Mouse (Mus musculus) heart, embryonic 12.5 days (tissue): ENCODE data around the gene 3110009E18Rik. TPM values are rescaled to one million over a fixed set of nuclear protein-coding genes. Genes with fewer than 3 reads are reported as not detected.
A peak's percentile ranks its signal among the peaks of the same experiment; 100 is the strongest.

ENCODE experiments used
- ATAC-seq: fragments of 200-750 bp; cut with Nextera tagmentation; 2 replicates; pipeline ENCODE4 v1.8.0; 2017; ENCODE audit warnings: moderate TSS enrichment, moderate library complexity; ENCODE audit not compliant: insufficient number of reproducible peaks, low FRiP score
- H3K27ac ChIP-seq: fragments of 300-500 bp; sonication (generic); 2 replicates; pipeline ENCODE4 v1.5.1; 2016; ENCODE audit warnings: mild to moderate bottlenecking, moderate library complexity; ENCODE audit not compliant: poor library complexity, severe bottlenecking
- H3K27me3 ChIP-seq: fragments of 300-500 bp; sonication (generic); replicated peaks from 2 replicates; pipeline ENCODE4 v1.6.1; 2016; ENCODE audit warnings: mild to moderate bottlenecking, moderate library complexity
- H3K36me3 ChIP-seq: fragments of 300-500 bp; sonication (generic); 2 replicates; pipeline ENCODE4 v1.6.1; 2016; ENCODE audit warnings: mild to moderate bottlenecking, moderate library complexity
- H3K4me1 ChIP-seq: fragments of 300-500 bp; sonication (generic); replicated peaks from 2 replicates; pipeline ENCODE4 v1.6.1; 2016; ENCODE audit warnings: mild to moderate bottlenecking
- H3K4me2 ChIP-seq: fragments of 300-500 bp; sonication (generic); 2 replicates; pipeline ENCODE4 v1.6.1; 2016; ENCODE audit warnings: mild to moderate bottlenecking, moderate library complexity
- H3K4me3 ChIP-seq: fragments of 300-500 bp; sonication (generic); 2 replicates; pipeline ENCODE4 v1.5.1; 2016; ENCODE audit warnings: mild to moderate bottlenecking
- H3K9ac ChIP-seq: fragments of 300-500 bp; sonication (generic); 2 replicates; pipeline ENCODE4 v1.6.1; 2016; ENCODE audit warnings: mild to moderate bottlenecking, moderate library complexity
- H3K9me3 ChIP-seq: fragments of 300-500 bp; sonication (generic); replicated peaks from 2 replicates; pipeline ENCODE4 v1.6.1; 2016; ENCODE audit warnings: mild to moderate bottlenecking, moderate library complexity
- WGBS: fragments of 180-500 bp; shearing (Covaris S2); methylation state at CpG from one replicate; pipeline ENCODE4 v1.1.7; 2016; 5-methylcytosine and 5-hydroxymethylcytosine counted together
- polyA plus RNA-seq: library from polyadenylated mRNA; unstranded; fragments of >200 nt; fragmentation: Nextera tagmentation; extraction: Ambion mirVana; gene quantifications from 2 replicates; pipeline ENCODE4 v1.2.1, GENCODE M21; 2016

Gene 3110009E18Rik
- polyA plus RNA-seq, 1 experiment from 2014 or later: 14.1 TPM

DNA sequence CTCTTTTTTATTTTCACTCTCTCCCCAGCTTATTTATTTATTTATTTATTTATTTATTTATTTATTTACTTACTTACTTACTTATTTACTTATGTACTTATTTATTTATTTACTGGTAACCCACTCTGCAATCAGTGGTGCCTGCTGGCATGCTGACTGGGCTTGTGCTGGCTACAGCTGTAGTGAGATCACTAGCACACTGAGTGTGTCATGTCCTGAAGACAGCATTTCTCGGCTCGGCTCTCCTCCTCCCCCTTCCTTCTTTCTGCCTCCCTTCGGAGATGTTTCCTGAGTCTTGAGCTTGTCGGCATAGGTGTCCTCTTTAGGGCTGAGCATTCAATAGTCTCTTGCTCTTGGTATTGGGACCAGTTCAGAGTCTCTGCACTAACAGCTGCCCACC is 78.0 kb downstream of the 3110009E18Rik start:
- peaks cover 16% of the 10 kb centered on the region; the same call in 1 of the 2 replicates for H3K27me3 ChIP-seq
- H3K4me1 ChIP-seq: no peaks in the 10 kb centered on the region
- no peak overlapping the region for H3K9ac ChIP-seq
- ATAC-seq: no peak
- no peaks in the 10 kb centered on the region for H3K9me3 ChIP-seq
- H3K4me2 ChIP-seq: no peak overlapping the region
- H3K36me3 ChIP-seq: no peaks in the 10 kb centered on the region
- WGBS: 68% methylated on average over 4 of the region's 4 CpGs
- H3K27ac ChIP-seq: no peak overlapping the region
- H3K4me3 ChIP-seq: no peak overlapping the region

DNA sequence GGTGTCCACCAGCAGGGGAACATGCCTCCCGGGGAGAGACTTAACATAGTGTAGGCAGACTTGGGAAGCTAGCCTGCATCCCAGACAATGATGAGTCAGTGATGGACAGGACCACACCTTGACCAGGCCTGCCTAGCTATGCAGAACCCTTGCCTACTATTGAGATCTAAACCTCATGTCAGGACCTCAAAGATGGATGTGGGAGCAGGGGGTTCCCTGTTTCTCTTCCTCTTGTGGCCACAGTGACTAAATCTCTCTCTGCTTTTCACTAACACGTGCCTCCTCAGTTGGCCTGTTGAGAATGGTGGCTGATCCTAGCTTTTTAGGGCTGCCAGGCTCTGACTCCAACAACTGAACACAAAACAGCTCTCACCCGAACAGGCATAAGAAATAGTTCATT is 81.6 kb downstream of the 3110009E18Rik start:
- Histone ChIP-seq H3K36me3 (no peaks in the 10 kb centered on the region), H3K27ac (no peak overlapping the region), H3K9me3 (no peaks in the 10 kb centered on the region), H3K4me2 (no peak overlapping the region), H3K4me3 (no peak overlapping the region), H3K4me1 (no peaks in the 10 kb centered on the region), H3K9ac (no peak overlapping the region), H3K27me3 (peaks cover 16% of the 10 kb centered on the region; the same call in 1 of the 2 replicates)
- WGBS: 63% methylated on average over 3 of the region's 3 CpGs
- no peak for ATAC-seq

DNA sequence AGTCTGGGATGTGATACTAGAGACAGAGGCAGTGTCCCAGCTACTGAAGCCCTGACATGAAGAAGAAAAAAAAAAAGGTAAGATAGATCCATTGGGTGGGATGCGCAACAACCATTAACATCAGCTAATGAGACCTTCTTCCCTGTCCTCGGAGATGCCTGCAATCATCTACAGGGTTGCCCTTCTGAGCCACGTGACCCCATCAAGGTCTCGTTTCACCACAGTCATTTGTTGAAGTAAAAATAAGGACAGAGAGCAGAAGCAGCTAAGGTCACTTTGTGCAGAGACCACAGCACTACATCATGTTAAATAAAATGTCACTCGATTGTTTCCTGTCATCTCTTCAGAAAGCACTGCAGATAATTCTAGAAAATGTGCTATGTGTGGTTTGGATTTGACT is 82.8 kb downstream of the 3110009E18Rik start:
- ATAC-seq: no peak
- Histone ChIP-seq H3K4me2 (no peak overlapping the region), H3K36me3 (no peaks in the 10 kb centered on the region), H3K27me3 (peaks cover 16% of the 10 kb centered on the region; the same call in 1 of the 2 replicates), H3K4me3 (no peak overlapping the region), H3K4me1 (no peaks in the 10 kb centered on the region), H3K9me3 (no peaks in the 10 kb centered on the region), H3K27ac (no peak overlapping the region), H3K9ac (no peak overlapping the region)
- 73% methylated on average over 5 of the region's 5 CpGs for WGBS

DNA sequence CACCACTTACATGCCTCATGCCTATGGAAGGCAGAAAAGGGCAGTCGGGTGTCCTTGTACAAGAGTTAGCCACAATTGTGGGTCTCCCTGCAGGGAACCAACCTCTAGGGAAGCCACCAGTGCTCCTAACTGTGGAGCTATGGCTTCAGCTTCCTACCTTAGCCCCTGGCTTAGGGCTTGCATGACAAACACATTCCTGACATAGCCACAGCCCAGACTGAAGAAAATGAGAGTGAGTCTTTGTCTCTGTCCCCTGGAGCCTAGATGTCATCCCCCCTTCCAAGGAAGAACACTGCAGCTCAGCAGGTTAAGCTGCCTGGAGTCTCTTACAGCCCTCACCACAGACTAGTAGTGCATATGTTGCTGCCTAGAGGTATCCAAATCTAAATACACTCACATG is 83.8 kb downstream of the 3110009E18Rik start:
- Histone ChIP-seq H3K4me1 (no peaks in the 10 kb centered on the region), H3K4me3 (no peak overlapping the region), H3K27ac (no peak overlapping the region), H3K9me3 (no peaks in the 10 kb centered on the region), H3K36me3 (no peaks in the 10 kb centered on the region), H3K4me2 (no peak overlapping the region), H3K9ac (no peak overlapping the region), H3K27me3 (peaks cover 16% of the 10 kb centered on the region; the same call in 1 of the 2 replicates)
- ATAC-seq: no peak
- WGBS: 50% methylated on average over 1 of the region's 1 CpGs

DNA sequence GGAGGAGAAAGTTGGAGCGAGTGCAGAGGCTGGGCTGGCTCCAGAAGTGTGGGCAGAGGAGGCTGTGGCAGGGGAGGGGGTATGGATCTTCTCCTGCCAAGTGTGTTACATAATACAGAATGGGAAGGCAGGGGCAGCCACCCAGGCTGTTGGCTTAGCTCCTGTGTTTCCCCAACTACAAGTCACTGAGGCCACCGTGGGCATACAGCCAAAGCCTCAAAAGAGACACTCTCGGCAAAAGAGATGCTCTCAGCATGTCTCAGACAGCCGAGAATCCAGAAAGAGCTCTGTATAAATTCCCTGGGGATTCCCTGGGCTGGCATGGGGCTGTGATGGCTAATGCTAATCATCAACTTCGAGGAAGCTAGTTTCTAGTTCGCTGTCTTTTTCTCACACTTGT is 86.6 kb downstream of the 3110009E18Rik start:
- Histone ChIP-seq H3K4me2 (no peak overlapping the region), H3K36me3 (no peaks in the 10 kb centered on the region), H3K27ac (no peak overlapping the region), H3K4me1 (no peaks in the 10 kb centered on the region), H3K27me3 (peaks cover 2% of the 10 kb centered on the region; the same call in 1 of the 2 replicates), H3K9ac (no peak overlapping the region), H3K4me3 (no peak overlapping the region), H3K9me3 (no peaks in the 10 kb centered on the region)
- 57% methylated on average over 6 of the region's 6 CpGs for WGBS
- ATAC-seq: no peak

DNA sequence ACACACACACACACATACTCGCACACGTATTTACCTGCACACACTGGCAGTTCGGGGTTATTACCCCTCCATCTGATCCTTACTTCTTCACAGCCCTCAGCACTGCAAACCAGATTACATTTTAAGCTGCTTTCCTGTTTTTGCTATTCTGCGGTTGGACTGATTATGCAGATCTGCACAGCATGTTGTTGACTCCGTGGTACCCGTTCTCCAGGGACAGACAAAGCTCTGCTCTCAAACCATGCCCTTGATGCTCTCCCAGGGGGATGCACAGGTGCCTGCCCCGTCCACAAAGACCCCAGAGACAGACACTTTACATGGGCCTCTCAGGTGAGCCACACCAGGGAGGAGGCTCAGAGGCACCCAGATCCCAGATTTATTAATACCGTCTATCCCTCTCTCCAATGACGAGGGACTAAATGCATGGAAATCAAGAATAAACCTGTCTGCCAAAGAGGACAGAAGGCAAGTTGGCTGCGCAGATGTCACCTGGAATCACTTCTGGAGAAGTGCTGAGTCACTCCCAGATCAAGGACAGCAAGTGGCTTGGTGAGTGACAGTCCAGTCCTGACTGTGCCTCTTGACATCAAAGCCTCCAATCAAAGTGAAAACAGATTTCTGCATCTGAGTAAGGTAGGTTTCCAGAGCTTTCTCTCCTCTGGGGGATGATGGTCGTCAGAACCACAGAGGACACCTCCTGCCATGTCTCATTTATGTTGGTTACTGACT is 87.7 kb downstream of the 3110009E18Rik start:
- no peaks in the 10 kb centered on the region for H3K36me3 ChIP-seq
- H3K4me2 ChIP-seq: no peak overlapping the region
- 71% methylated on average over 11 of the region's 11 CpGs for WGBS
- H3K4me3 ChIP-seq: no peak overlapping the region
- H3K4me1 ChIP-seq: no peaks in the 10 kb centered on the region
- no peak overlapping the region for H3K27ac ChIP-seq
- ATAC-seq: no peak
- H3K27me3 ChIP-seq: no peaks in the 10 kb centered on the region
- no peaks in the 10 kb centered on the region for H3K9me3 ChIP-seq
- H3K9ac ChIP-seq: no peak overlapping the region

DNA sequence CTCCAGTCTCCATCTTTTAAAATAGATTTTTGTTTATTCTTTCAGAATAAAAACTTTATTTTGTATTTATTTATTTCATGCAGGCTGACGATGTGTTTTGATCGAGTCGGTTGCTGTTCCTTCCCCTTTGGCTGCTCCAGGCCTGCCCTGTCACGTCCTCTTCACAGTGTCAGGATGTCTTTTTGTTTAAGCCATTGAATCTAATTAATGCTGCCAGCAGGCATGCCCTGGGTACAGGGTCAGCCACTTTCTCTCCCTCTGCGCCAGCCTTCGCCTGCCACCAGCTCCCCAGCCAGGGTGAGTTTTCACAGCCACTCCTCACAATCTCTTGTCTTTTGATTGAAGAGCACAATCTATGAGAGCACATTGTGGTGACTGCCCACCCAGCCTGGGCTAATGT is 99.9 kb downstream of the 3110009E18Rik start:
- no peak for ATAC-seq
- H3K9ac ChIP-seq: no peak overlapping the region
- H3K4me3 ChIP-seq: no peak overlapping the region
- no peaks in the 10 kb centered on the region for H3K27me3 ChIP-seq
- H3K4me1 ChIP-seq: no peaks in the 10 kb centered on the region
- H3K4me2 ChIP-seq: no peak overlapping the region
- 73% methylated on average over 6 of the region's 6 CpGs for WGBS
- no peaks in the 10 kb centered on the region for H3K36me3 ChIP-seq
- no peaks in the 10 kb centered on the region for H3K9me3 ChIP-seq
- no peak overlapping the region for H3K27ac ChIP-seq

DNA sequence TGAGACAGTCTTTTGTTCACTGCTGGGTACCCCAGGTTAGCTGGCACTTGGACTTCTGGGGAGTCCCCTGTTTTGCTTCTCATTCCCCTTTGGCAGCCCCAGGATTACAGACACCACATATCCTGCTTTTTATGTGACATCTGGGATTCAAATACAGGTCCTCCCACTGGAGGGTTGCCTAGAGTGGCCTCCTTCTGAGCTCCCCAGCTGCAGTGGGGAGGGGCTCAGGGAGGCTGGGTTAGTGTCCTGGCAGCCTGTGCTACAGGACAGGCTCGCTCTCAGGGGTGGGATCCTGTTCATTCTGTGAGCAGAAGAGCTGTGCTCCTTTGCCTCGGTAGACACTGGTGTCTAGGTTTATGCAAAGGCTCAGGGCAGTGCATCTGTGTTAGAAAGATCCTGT is 100.3 kb downstream of the 3110009E18Rik start:
- H3K27ac ChIP-seq: no peak overlapping the region
- 50% methylated on average over 2 of the region's 2 CpGs for whole genome bisulfite sequencing
- H3K36me3 ChIP-seq: no peaks in the 10 kb centered on the region
- no peak overlapping the region for H3K4me2 ChIP-seq
- no peak overlapping the region for H3K9ac ChIP-seq
- no peak overlapping the region for H3K4me3 ChIP-seq
- no peak for ATAC-seq
- no peaks in the 10 kb centered on the region for H3K9me3 ChIP-seq
- H3K4me1 ChIP-seq: no peaks in the 10 kb centered on the region
- no peaks in the 10 kb centered on the region for H3K27me3 ChIP-seq

DNA sequence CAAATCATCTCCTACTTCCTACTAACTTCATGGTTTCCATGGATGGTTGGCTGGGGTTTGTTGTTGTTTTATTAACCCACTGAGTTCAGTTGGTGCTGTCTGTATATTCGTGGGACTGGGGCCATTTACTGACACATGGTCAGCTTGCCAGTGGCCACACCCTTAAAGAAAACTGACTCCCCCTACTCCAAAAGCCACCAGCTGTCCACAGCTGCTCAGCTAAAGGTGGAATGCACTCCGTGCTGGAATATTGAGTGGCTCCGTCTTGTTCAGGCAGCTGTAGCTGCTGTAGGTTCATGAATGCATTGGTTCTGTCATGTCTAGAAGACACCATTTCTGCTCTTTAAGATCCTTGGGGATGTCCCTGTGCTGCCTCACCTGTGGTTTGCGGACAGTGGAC is 102.6 kb downstream of the 3110009E18Rik start:
- 70% methylated on average over 4 of the region's 4 CpGs for WGBS
- Histone ChIP-seq H3K36me3 (no peaks in the 10 kb centered on the region), H3K4me3 (no peak overlapping the region), H3K4me2 (no peak overlapping the region), H3K27me3 (0 out of 2 replicates have a peak, but pooled peaks cover 3% of the 10 kb centered on the region), H3K9me3 (no peaks in the 10 kb centered on the region), H3K27ac (no peak overlapping the region), H3K4me1 (no peaks in the 10 kb centered on the region), H3K9ac (no peak overlapping the region)
- ATAC-seq: no peak

DNA sequence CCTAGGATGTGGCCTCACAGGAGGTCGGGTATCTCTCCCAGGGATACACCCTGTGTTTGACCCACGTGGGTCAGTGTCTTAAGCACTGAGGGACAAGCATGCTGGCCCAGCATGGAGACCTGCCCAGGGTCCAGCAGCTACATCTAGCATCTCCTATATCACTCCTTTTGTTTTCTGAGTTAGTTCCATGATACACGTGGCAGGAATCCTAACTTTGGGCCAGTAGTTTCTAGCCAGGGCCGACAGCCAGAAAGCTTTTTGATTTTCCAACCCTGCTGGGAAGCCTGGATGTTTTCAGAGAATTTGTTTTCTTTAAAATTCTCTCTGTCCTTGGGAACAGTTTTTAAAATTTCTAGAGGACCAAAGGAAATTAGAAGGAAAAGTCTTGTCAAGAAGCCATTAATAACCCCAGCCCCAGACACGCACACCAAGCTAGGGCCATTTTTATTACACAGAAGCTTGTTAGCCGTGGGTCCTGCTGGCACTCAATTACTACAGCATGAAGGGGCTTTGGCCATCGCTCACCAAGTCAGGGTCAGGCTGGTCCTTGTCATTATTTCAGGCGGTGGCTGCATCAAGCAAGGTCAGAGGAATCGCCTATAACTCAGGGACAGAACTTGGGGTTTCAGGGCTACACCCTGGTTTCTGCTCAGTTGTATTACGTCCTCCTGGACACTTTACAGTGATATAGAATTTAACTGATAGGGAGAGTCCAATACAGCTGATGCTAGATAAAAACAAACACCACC is 108.9 kb downstream of the 3110009E18Rik start:
- WGBS: 83% methylated on average over 10 of the region's 10 CpGs
- Histone ChIP-seq H3K4me1 (peaks cover 11% of the 10 kb centered on the region), H3K9me3 (no peaks in the 10 kb centered on the region), H3K27ac (no peak overlapping the region), H3K27me3 (0 out of 2 replicates have a peak, but pooled peaks cover 3% of the 10 kb centered on the region), H3K9ac (no peak overlapping the region), H3K4me3 (no peak overlapping the region), H3K4me2 (no peak overlapping the region), H3K36me3 (no peaks in the 10 kb centered on the region)
- ATAC-seq: no peak

DNA sequence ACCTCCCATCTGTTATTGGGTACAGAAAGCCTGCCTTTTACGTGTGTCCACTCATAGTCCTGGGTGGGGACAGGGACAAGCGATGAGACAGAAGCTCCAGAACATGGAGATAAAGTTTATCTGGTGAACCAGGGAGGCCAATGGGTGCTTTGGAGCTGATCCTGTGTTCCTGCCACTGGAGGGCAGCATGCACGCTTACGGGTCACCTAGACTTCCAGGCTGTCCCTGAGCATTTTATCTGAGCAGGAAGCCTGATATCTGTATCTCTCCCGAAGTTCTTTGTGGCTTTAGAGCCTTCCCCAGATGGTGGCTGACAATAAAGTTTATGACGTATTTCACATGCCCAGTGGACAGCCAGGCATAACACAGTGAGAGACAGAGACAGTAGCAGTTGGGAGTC is 110.3 kb downstream of the 3110009E18Rik start:
- Histone ChIP-seq H3K36me3 (no peaks in the 10 kb centered on the region), H3K27ac (no peak overlapping the region), H3K4me2 (no peak overlapping the region), H3K4me1 (peaks cover 11% of the 10 kb centered on the region), H3K27me3 (0 out of 2 replicates have a peak, but pooled peaks cover 3% of the 10 kb centered on the region), H3K9ac (no peak overlapping the region), H3K4me3 (no peak overlapping the region), H3K9me3 (no peaks in the 10 kb centered on the region)
- ATAC-seq: peak; percentile 61
- WGBS: 6% methylated on average over 6 of the region's 6 CpGs
